Mouse (Mus musculus) lung, postnatal 25 days (tissue): ENCODE data around the gene Nkain2.
"Not testable (repeated sequence)": the region's sequence is repeated elsewhere in the genome, so short reads cannot be mapped to it uniquely, and the experiment has no call there.

Source experiments
- DNase-seq: peaks from one replicate; pipeline ENCODE4 v3.0.0; 2022; ENCODE audit warnings: low spot score

Gene Nkain2

DNA sequence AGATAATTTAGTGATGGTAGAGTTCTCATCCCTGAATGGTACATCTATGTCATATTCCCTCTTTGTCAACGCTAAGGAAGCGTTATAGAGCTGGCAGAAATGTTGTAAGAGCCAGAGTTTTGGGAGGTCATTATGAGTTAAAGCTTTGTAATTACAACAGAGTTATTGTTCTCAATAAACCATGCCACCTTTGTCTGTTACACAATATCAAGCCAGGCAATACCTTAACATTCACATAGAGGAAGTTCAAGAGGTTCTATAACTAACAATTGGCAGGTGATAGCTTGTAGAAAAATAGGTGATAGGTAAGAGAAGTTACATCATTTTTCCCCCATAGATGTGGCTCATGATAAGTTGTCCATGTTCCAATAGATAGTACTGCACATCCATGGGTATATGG is 832.0 kb downstream of the Nkain2 start:
- DNase-seq: no peak

DNA sequence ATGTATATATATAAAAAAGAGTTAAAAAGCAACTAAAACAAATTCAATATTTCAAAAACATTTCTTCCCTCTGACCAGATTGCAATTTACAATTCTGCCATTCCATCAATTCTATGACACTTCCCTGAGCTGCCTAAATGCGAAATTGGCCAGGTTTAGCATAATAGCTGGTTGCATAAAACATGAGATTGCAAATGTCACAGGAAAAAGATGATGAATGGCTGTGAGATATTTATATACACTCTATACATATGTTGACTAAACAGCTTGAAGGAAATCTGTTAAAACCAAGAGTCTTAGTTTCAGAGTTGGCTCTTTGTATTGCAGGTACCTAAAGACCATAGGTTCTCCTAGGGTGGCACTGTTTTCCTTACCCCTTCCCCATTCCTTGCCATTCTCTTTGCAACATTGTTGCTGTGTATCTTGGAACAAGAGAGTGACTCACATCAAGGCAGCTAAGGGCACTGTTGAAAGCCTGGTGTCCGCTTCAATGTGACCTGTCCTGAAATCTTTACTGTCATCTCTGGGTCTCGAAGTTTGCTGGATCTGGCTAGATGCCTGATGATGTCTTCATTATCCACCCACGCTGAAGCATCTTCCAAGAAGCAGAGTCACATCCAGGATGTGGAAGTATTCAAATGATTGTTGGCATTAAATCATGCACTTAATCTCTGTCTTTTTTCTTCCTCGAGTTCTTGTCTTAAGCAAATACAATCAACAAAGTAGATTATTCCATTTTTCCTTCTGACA is 837.5 kb downstream of the Nkain2 start:
- DNase-seq: no peak

DNA sequence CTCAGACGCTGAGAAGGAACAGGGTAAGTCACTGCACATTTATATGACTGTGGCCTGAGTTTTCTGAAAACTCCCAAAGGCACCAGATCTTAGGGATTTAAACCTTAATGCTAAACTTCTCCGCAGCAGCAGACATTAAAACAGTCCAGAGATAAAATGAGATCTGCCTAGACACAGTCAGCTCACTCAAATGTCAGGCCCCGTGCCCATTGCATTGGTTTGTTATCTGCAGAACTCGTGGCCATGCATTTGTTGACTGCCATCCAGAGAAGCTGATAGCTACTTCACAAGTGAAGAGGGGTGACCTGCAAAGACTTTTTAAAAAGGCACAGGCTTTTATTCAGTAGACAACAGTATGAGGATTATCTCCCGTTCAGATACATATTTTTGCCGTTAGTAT is 838.2 kb downstream of the Nkain2 start:
- no peak for DNase-seq

DNA sequence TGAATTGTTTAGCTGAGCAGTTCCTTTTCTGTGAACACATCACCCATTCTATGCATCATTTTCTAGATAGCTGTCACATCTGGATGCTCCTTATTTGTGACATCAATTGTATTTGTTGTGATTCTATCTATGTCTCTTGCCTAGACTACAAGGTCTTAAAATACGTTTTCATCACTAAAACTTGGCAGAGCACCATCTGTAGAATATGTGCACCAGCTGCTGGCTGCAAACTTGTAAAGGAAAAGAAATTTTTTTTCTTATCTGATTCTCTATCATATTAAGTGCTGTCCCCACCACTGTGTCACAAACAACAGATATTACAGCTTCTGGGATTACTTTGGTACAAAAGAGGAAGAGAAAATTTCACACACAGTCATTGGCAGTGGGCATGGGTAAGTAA is 860.3 kb downstream of the Nkain2 start:
- no peak for DNase-seq

DNA sequence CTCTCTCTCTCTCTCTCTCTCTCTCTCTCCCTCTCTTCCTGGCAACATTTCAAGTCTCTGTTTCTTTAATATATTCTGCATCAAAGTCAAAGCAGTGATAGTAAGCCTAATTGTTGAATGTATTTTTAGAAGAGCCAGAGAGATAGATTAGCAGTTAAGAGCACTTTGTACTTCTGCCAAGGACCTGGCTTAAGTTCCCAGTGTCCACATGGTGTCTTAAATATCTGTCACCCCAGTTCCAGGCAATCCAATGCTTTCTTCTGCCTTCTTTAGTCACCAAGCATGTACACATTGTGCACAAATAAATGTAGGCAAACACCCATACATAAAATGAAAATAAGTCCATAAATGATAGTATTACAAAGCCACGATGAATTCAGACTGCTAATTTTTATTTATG is 871.9 kb downstream of the Nkain2 start:
- DNase-seq: no peak

DNA sequence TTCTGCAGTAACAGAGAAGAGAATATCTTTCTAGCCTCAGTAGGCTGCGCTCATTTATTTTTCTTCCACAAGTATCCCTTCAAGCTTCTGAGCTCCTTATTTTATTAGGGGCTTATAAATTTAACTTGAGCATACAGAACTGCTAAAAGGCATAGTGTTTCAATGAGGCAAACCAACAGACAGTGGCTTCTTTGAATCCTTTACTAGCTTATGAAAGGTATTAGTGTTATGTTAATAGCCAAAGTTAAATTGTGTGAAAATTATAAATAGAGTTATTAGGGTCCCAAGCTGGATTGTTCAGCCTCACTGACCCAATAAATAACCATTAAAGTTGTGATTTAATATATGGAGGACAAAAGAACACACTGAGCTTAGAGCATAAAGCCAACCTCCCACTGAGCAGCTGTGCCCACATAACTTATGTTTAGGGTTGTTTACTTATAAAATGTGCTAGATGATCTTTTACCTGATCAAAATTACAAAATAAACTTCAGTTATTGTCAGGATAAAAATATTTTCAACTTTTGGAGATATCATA is 889.0 kb downstream of the Nkain2 start:
- DNase-seq: no peak

DNA sequence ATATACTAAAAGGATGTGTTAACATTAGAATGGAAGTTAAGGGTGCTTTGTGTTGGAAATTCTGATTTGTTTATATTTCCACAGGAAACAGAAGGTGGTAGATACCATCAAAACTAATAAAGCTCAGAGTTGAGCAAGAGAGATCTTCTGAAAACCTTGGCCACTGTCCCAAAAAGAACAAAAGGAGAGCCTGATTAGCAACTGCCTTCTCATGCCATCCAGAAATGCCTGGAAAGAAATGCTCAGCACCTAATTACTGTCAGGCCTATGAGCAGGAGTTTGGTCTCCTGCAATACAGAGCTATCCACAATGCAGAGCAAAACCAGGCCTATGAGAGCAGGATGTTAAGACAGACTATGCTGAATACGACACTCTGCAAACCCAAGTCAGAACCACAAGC is 897.1 kb downstream of the Nkain2 start:
- peak; percentile 55 for DNase-seq

DNA sequence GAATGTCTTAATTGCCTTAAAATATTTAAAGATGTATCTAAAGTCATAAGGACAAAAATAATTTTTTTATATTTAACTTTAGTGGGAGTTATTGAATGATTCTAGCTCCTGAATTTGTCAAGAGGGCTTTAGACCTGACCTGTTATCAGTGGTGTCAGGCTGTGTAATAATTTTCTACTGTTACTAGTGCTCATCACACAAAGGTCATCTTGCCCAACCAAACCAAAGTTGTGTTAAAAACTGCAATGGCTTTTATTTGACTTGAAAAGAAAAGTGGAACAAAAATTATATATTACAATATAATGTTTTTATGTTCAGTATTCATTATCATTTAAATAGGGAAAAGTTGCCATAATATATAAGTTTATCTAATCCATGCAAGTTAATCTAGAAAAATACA is 911.9 kb downstream of the Nkain2 start:
- DNase-seq: no peak

DNA sequence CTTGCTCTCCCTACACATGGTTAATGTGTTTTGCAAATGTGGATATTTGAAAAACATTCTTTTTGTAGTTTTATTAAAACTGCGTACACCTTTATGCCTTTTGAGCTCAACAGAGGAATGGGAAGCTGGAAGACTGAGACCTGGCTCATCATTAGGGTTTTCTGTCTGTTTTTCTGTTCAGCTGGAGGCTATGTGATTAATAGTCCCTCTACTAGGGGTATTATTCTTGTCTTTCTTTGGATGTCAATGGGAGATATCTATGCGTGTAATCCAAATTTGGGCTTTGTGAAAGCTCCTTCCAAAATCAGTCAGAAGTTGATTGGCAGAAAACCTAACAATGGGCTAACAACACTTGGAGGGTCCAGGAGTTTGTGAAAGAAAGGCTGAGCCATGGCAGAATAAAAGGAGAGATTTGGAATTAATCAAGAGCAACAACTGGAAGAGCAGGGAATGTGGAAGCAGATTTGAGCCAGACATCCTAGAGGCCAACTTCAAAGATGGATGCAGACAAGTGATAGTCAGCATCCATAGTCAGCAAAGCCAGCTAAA is 943.0 kb downstream of the Nkain2 start:
- DNase-seq: no peak

DNA sequence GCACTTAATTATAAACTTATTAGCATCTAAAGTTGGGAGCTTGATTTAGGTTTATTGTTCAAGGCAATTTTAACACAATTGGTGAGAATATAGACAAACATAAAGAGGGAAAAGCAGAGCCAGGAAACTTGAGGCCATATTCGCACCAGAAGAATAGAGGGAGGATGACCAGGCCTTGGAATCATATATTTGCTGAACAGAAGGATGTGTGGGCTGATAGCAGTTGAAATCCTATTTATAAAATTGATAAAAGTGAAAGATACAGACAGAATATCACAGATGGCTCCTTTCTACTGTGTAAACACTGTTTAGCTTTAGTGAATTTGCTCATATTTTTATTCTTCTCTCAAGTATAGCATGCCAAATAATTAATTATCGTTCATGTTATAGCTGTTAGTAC is 958.3 kb downstream of the Nkain2 start:
- DNase-seq: no peak

DNA sequence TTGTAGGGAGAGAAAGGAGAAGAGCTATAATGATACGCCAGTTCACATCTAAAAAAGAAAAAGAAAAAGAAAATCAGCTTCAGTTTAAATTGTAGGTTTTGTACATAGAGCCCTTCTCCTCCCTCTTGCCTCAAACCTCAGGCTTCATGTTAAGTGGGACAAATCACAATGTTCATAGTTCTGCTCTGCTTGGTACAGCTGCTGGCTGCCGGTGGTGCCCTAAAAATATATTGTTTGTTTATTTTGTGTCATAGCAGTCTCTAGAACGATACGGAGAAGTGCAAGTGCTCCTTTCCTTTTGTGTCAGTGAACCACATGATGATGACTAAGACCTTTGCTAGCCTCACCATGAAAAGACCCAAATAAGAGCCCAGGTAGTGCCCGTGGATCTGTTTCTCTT is 962.6 kb downstream of the Nkain2 start:
- DNase-seq: no peak

DNA sequence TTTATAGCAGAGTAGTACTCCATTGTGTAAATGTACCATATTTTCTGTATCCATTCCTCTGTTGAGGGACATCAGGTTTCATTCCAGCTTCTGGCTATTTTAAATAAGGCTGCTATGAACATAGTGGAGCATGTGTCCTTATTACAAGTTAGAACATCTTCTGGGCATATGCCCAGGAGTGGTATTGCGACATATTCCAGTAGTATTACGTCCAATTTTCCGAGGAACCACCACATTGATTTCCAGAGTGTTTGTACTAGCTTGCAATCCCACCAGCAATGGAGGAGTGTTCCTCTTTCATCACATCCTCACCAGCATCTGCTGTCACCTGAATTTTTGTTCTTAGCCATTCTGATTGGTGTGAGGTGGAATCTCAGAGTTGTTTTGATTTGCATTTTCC is 969.4 kb downstream of the Nkain2 start:
- not testable (repeated sequence) for DNase-seq

DNA sequence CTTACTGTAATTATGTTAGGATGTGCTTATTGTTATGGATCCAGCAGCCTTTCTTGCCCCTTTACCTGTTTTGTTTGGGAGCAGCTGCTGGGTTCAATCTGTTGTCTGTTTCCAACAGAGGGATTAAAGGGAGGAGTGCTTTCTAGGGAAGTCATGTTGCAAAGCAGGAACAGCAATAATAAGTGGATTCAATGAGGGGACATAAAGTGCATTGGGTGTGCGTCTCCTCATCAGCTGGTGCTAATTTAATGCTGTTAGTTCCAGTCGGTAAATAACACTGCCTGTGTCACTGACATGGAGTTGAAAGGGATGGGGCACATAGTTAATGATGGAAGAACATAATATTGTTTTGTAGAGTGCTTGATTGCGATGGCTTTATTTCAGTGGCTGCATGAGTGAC is 982.8 kb downstream of the Nkain2 start:
- DNase-seq: no peak

DNA sequence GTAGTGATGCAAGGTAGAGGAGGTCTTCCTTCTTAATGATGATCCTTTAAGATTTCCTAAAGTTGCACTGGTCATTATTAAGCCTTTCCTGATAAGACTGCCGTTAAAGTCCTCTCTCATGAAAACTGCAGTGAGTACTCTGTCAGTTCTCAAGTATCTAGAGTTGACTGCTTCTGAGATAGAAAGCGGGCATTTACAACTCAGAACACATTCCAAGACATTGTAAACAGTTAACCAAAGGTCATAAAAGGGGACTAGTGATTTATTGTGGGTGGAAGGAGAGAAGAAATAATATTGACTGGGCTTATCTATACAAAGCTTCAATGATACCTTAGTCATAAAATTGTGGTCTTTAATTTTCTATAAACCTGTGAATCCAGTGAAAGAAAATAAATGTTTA is 990.8 kb downstream of the Nkain2 start:
- DNase-seq: no peak

DNA sequence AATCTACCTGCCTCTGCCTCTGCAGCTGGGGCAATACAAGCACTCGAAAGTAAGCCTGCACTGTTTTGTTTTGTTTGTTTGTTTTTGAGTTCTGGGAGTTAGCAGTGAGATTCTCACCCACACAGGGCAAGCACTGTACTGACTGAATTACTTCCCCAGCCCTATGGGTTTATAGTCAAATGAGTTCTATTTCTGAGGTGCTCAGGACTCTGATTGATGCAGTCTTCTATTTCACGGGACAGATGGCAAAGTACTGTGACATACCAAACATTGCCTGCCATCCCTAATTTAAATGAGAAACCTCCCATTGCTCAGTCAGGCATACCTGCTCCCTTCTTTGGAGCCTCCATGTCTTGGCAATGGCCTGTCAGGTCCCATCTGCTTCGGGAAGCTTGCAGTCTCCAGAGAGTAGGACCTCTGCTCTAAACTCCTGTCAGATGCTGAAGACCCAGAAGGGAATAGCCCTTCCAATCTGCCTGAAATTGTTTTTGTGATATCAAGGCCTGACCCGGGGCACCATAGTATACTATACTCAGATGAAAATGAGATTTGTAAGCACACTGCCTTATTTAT is 1016.9 kb downstream of the Nkain2 start:
- DNase-seq: no peak

DNA sequence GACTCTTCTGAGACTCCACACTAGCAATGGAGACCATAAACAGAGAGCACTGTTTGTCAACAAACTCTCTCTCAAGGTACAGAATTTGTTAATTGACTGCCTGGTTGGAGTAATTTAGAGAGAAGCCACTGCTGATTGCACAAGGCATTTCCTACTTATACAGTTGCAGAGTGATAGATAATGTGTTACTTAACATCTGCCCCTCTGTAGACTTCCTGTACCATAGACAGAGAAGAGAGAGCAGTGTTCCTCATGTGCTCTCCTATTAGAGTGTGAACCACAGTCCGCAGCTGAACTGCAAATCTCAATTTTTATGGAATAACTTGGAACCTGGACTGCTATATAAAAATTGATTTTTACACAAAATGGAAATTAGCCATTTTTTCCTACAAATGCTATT is 1022.0 kb downstream of the Nkain2 start:
- no peak for DNase-seq

DNA sequence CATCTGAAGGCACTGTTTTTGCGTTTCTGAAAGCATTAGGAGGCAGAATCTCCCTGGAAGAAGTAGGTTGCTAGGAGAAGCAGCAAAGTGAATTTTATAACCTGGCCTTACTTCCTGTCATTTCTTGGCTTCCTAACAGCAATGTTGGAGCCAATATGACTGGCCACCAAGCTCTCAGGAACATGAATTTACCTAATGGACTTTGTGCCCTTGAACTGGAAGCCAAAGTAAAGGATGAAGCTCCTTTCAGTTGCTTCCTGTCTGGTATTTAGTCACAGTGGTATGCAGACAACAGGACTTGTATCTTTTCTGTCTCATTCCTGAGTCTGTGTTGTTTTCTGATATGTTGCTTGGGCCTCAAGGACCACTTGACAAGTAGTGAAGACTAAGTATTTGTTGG is 1063.2 kb downstream of the Nkain2 start:
- DNase-seq: no peak

DNA sequence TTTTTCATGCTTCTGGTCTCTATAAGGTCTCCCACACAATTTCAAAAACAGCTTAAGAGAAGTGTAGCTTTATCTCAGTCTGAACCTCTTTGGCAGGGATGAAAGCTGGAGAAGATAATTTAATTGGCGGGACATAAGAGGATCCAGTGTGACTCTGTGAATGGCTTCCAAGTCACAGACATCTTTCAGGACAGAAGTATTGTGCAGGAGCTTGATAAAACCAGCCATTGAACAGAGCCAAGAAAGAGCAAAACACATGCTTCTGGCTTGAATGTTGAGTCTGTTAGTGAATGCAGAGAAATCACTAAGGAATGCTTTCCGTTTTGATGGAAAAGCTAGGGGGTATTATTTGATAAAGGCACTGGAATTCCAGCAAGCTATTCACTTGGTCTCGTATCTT is 1077.7 kb downstream of the Nkain2 start:
- DNase-seq: no peak

DNA sequence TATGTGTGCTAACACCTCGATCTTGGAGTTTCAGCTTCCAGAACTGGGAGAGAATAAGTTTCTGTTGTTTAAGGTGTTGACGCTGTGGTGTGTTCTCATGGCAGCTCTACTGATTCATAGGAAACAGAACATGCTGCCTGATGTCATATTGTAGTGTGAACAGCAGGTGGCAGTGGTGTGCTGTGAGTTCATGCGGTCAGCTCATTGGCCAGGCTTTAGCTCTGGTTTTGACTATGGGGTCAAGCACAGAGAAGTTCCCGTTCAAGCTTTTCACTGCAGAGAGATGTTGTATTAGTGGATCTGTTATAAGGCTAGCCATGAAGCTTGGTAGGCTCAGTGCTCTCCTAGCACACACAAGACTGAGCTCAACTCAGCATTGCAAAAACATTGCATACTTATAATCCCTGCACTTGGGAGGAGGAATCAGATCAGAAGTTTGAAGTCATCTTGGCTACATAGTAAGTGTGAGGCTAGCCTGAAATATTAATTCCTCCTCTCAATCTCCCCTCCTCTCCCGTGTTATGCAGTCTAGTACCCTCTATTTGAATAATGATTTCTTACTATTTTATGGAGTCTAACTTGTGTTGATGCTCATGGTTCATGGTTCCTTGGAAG is 1147.7 kb downstream of the Nkain2 start:
- peak; percentile 37 for DNase-seq

DNA sequence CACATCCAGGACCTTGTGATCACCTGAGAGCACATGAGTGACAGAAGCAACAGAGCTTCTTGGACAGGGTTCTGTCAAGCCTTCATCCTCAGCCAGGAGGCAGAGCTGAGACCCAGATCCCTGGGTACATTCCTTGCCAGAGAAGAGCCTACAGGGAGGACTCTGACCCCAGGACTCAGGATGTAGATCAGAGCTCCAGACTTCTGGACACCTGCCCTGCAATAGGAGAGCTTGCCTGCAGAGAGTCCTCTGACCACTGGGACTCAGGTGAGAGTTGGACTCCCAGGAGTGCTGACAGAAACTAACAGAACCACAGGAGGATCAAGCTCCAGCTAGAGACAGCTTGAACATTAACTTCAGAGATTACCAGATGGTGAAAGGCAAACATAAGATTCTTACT is 1162.2 kb downstream of the Nkain2 start:
- DNase-seq: no peak

DNA sequence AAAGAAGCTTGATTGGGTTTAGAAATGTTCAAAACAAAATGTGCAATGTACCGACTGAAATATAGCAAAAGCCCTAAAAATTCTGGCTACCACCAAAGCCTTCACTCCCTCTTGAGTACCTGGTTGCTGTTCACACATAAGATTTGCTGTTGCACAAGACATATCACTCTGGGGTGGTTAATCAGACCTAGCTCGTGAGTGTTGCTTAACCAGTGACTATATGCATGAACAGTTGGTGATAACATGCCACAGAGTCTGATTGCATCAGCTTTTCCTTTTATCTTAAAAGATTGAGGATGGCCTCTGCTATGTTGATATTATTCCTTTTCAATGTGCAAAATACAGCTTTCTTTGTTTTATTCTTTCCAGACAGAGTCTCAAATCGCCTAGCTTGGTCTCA is 1243.0 kb downstream of the Nkain2 start:
- no peak for DNase-seq

DNA sequence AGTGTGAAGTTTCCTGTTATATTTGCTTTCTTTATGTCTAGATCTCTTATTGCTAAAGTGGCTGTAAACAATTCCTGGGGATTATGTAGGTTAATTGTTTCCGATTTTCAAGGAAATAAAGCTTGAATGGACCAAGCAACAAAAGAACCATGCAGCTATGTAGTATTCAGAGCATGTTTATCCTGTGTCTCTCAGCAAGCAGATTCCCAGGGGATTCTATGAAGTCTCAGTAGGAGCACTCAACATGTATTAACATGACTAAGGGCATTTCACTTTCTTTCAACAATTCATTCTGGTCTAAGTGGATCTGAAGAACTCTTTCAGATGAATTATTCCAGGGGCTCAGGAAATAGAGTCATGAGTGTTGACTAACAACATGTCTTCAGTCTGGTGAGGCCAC is 1244.2 kb downstream of the Nkain2 start:
- no peak for DNase-seq
